Mouse (Mus musculus) kidney, adult 18-20 months (tissue): ENCODE measurements around the gene Csrp2.
A peak's percentile ranks its signal among the peaks of the same experiment; 100 is the strongest.

ENCODE experiments used
- DNase-seq: peaks from one replicate; pipeline ENCODE4 v3.0.0; 2021

The Csrp2 gene

DNA sequence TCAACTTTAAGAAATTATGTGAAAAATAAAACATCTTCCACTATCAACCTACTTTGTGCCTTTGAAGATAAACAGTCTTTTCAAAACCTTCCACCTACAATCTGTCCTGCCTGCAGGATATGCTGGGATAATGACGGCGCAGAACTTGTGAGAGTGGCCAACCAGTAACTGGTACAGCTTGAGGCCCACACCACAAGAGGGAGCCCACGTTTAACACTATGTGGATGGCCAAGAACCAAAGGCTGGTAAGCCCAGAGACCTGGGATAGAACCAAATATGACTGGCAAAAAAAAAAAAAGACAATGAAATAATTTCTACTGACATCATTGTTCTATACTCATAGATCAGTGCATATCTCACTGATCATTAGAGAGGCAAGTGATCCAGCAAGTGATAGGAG lies 54.9 kb downstream of the Csrp2 start:
- DNase-seq = peak; percentile 52

DNA sequence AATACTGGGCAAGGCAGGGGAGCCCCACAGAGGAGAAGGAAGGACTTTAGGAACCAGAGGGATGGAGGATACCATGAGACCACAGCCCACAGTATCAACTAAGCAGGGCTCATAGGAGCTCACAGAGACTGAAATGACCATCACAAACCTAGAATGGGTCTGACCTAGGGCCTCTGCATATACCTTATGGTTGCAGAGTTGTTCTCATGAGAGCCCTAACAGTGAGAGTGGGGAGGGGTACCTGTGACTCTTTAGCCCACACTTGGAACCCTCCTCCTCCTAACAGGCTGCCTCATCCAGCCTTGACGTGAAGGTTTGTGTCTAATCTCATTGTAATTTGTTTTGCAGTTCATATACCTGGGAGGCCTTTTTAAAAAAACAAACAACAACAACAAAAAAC lies 55.3 kb downstream of the Csrp2 start:
- DNase-seq = no peak

DNA sequence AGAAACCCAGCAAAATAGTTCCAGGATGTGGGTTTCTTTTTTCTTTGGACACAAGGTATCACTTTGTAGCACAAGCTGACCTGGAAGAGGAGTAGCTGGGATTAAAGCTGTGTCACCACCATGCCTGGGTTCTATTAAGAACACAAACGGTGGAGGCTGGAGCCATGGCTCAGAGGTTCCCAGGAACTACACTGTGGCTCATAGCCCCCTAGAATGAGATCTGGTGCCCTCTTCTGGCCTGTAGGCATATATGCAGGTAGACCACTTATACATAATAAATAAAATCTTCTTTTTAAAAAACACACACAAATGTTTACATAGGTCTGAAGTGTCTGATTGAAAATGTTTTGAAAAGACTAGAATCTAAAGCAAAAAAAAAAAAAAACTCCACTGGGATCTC lies 56.5 kb downstream of the Csrp2 start:
- DNase-seq = no peak

DNA sequence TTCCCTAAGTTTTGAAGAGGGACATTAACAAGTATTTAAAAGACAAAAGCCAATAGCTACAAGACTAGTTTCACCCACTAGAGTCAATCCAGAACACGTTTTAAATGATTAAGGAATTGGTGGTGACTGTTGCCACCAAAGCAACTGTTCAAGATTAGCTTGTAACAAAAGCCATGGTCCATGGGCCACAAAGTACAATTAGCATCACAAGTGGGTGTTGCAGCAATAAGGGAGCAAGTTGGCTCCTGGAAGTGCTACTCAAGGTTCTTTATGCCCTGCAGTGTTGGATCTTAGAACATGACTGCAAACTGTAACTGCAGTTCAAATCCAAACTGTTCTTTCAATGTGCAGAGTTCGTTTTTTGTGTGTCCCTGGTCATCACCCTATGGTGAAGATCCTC lies 57.8 kb downstream of the Csrp2 start:
- no peak for DNase-seq

DNA sequence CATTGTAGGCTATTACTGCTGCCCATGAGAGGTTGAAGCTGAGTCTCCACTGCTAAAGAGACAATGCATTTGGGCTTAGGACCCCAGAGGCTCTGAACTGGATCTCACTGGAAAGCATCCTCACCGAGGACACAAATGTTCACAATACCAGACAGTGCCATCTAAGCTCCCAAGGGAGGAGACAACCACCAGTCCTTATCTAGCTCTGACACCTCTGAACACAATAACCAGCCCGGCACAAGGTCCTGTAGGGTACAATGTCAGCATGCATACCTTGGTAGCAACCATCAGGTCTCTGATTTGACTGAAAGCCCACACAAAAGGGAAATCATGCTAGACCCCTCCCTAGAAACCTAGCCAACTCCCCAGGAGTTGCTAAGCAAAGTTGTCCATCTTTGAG lies 59.8 kb downstream of the Csrp2 start:
- DNase-seq = no peak

DNA sequence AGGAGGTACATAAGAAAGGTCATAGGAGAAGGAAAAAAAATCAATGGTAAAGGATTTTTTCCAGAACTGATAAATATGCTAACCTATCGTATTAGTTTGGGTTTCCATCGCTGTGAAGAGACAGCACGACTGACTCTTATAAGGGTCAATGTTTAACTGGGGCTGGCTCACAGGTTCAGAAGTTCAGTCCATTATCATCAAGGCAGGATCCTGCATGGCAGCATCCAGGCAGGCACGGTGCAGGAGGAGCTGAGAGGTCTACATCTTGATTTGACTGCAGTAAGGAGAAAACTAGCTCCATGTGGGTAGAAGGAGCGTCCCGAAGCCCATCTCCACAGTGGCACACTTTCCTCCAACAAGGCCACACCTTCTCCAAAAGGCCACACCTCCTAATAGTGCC lies 60.9 kb downstream of the Csrp2 start:
- no peak for DNase-seq

DNA sequence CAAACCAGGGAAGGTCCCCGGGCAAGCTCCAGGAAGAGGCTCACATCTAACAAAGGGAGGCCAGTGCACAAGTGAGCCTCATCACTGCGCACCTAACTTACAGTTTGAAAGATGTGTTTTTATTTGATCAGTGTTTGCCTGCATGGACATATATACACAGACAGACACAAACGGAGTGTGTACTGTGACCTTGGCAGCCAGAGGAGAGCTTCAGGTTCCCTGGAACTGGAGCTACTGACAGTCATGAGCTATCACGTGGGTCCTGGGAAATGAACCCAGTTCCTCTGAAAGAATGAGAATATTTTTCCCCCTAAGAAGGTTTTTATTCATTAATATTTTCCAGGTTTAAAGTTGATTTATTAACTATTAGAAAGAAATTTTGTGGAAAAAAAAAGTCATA lies 63.2 kb downstream of the Csrp2 start:
- peak; percentile 34 for DNase-seq

DNA sequence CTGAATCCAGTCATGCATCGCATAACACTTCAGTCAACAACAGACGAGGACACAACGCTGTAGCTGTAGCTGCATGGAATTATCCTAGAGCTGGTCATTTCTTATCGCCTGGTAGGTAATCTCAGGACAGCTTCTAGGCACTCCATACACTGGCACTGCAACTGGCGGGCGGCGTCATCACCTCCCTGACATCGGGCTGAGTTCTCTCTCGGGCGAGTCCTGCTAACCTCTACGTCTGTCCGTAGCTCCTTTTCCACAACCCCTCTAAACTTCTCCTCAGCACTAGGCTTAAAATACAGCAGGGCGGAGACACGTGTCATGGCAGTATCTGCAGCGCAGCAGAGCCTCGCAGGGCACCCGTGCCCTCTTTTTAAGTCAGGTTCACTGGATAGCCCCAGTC lies 67.1 kb downstream of the Csrp2 start:
- peak; percentile 33 for DNase-seq
